Mouse (Mus musculus): ENCODE measurements around the gene Fbxw24. TPM values are rescaled to one million over a fixed set of nuclear protein-coding genes. Genes with fewer than 3 reads are reported as not detected.
"Not testable (repeated sequence)": the region's sequence is repeated elsewhere in the genome, so short reads cannot be mapped to it uniquely, and the experiment has no call there.

The Fbxw24 gene
- not detected in 2 replicates for polyA plus RNA-seq (2015; fragmentation: Nextera tagmentation; extraction: Ambion mirVana)

DNA sequence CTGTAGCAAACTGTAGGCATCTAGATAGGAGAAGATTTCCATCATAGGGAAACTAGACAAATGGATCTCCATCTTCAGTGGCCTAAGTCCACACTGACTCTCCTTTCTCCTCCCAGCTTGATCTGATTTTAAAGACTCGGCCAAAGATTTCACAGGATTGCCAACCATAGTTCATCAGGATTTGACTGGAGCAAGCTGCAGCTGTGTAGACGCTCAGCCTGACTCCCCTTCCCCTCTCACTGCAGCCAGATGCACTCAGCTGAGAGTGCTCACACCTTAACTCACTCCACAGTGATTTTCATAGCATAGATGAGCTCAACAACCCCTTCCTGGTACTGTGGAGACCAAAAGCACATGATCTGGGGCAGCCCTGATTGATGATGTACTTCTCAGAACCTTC is at the start of gene Fbxw24:
Gene Fbxw24, minus strand, starts transcription at position 101 of the 400 bp plus-strand sequence.
- not testable (repeated sequence) for ATAC-seq (ENCODE audit: insufficient number of reproducible peaks, low FRiP score, low TSS enrichment, low read depth); H3K4me2 ChIP-seq; H3K27me3 ChIP-seq; H3K9ac ChIP-seq; H3K27ac ChIP-seq; H3K36me3 ChIP-seq; H3K9me3 ChIP-seq; H3K4me1 ChIP-seq; H3K4me3 ChIP-seq
- WGBS: 81% methylated on average over 2 of the region's 2 CpGs

DNA sequence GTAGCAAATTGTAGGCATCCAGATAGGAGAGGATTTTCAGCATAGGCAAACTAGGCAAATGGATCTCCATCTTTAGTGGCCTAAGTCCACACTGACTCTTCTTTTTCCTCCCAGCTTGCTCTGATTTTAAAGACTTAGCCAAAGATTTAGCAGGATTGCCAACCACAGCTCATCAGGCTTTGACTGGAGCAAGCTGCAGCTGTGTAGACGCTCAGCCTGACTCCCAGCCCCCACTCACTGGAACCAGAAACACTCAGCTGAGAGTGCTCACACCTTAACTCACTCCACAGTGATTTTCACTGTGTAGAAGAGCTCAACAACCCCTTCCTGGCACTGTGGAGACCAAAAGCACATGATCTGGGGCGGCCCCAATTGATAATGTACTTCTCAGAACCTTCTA is 38.7 kb upstream of the Fbxw24 start, which contains the start of gene Fbxw25:
Gene Fbxw25, minus strand, starts transcription at position 101 of the 400 bp plus-strand sequence.
- ATAC-seq (ENCODE audit: insufficient number of reproducible peaks, low FRiP score, low TSS enrichment, low read depth); H3K9ac ChIP-seq; H3K36me3 ChIP-seq; H3K4me1 ChIP-seq; H3K4me3 ChIP-seq; H3K4me2 ChIP-seq; H3K27me3 ChIP-seq; H3K9me3 ChIP-seq; H3K27ac ChIP-seq: not testable (repeated sequence)
- WGBS: 68% methylated on average over 2 of the region's 2 CpGs

DNA sequence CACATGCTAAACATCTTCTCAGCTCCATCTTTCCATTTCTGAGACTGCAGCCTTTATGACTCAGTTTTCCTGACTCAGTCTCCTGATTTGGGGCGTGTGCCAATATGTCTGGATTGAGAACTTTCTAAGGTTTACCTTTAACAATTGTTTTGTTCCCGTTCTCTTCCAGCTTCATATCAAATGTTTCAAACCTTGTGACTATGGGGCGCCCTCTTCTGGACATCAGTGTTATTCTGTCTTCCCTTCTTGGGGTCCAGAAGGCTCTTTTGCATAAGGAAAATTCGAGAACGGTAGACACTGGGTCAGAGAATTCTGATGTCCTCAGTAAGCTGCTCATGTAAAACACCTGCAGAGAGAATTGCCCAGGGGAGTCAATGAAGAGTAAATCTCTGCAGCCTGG is 19.0 kb downstream of the Fbxw24 start:
- H3K9me3 ChIP-seq; H3K36me3 ChIP-seq; H3K4me1 ChIP-seq; H3K27ac ChIP-seq; ATAC-seq (ENCODE audit: insufficient number of reproducible peaks, low FRiP score, low TSS enrichment, low read depth); H3K4me2 ChIP-seq; H3K27me3 ChIP-seq; H3K9ac ChIP-seq; H3K4me3 ChIP-seq: not testable (repeated sequence)
- 43% methylated on average over 5 of the region's 5 CpGs for WGBS

DNA sequence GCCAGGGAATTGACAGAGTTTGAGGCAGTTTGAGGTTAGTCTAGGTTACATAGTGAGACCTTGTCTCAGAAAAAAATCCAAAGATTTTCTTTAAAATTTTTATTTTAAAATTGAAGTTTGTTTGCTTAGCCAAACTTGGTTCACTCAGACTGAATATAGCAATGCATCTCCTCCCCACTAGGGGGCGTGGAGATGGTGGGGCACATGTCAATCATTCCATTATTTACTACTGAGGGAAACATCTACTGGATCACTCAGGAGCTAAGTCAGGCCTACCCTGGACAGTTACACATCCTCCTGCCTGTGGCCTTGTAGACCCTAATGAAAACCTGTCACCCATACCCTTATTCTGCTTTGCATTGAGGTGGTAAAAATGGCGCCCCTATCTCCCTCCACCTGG is 23.7 kb downstream of the Fbxw24 start:
- H3K9me3 ChIP-seq: not testable (repeated sequence)
- WGBS: 55% methylated on average over 2 of the region's 2 CpGs

DNA sequence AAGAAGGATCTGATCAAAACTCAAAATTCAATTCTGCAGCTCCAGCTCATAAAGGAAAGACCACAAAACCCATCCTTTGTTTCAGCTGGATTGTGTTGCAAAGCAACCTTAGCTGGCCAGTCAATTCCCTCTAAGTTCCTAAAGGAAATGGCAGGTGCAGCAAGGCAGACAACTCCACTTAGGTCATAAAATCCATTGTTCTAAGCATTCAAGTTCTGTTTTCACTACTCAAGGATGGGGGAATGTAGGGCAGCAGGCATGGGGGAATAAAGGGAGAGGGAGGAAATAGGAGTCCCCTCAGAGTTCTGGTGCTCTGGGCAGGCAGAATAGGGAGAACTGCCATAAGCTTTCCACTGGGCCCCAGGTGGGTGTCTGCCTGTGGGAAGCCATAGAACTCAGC is 28.6 kb downstream of the Fbxw24 start:
- H3K9me3 ChIP-seq: no peaks in the 10 kb centered on the region
- no peak overlapping the region for H3K4me3 ChIP-seq
- H3K9ac ChIP-seq: no peak overlapping the region
- no peak overlapping the region for H3K4me2 ChIP-seq
- H3K4me1 ChIP-seq: no peaks in the 10 kb centered on the region
- H3K27me3 ChIP-seq: no peaks in the 10 kb centered on the region
- no peaks in the 10 kb centered on the region for H3K36me3 ChIP-seq
- H3K27ac ChIP-seq: no peak overlapping the region
- no peak for ATAC-seq (ENCODE audit: insufficient number of reproducible peaks, low FRiP score, low TSS enrichment, low read depth)

More for the DNA sequence above, 23.7 kb downstream of the Fbxw24 start:
- not testable (repeated sequence) for H3K27ac ChIP-seq; H3K4me2 ChIP-seq; ATAC-seq (ENCODE audit: insufficient number of reproducible peaks, low FRiP score, low TSS enrichment, low read depth); H3K36me3 ChIP-seq; H3K27me3 ChIP-seq; H3K4me1 ChIP-seq; H3K9ac ChIP-seq; H3K4me3 ChIP-seq

DNA sequence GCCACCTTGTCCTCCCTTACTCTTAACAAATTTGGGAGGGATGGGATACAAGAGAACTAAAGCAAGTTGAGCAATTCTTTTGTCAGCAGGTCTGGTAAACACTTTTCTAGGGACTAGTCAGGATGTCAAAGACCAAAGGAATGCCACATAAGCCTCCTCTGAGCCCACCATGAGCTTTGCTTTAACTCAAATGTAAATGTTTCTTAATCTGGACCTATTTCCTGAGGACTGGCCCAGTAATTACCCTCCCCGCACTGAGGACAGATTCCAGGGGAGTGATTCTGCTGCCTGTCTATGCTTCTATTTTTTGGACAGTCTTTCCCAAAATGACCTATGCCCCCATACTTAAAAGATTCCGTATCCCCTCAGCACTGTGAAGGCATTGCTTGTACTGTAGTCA is 31.0 kb downstream of the Fbxw24 start:
- Histone ChIP-seq H3K9me3 (no peaks in the 10 kb centered on the region), H3K27ac (no peak overlapping the region), H3K36me3 (no peaks in the 10 kb centered on the region), H3K4me3 (no peak overlapping the region), H3K4me1 (no peaks in the 10 kb centered on the region), H3K27me3 (no peaks in the 10 kb centered on the region), H3K9ac (no peak overlapping the region), H3K4me2 (no peak overlapping the region)
- ATAC-seq (ENCODE audit: insufficient number of reproducible peaks, low FRiP score, low TSS enrichment, low read depth): no peak
- 85% methylated on average over 2 of the region's 2 CpGs for WGBS

DNA sequence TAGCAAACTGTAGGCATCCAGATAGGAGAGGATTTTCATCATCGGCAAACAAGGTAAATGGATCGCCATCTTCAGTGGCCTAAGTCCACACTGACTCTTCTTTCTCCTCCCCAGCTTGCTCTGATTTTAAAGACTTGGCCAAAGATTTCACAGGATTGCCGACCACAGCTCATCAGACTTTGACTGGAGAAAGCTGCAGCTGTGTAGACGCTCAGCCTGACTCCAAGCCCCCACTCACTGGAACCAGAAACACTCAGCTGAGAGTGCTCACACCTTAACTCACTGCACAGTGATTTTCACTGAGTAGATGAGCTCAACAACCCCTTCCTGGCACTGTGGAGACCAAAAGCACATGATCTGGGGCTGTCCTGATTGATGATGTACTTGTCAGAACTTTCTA is 57.7 kb downstream of the Fbxw24 start, which contains the start of gene Fbxw15:
Gene Fbxw15, minus strand, starts transcription at position 101 of the 400 bp plus-strand sequence.
- not testable (repeated sequence) for H3K4me2 ChIP-seq; H3K36me3 ChIP-seq; H3K27me3 ChIP-seq; H3K4me1 ChIP-seq; H3K4me3 ChIP-seq; H3K27ac ChIP-seq; H3K9me3 ChIP-seq; H3K9ac ChIP-seq; ATAC-seq (ENCODE audit: insufficient number of reproducible peaks, low FRiP score, low TSS enrichment, low read depth)
- 78% methylated on average over 4 of the region's 4 CpGs for WGBS

DNA sequence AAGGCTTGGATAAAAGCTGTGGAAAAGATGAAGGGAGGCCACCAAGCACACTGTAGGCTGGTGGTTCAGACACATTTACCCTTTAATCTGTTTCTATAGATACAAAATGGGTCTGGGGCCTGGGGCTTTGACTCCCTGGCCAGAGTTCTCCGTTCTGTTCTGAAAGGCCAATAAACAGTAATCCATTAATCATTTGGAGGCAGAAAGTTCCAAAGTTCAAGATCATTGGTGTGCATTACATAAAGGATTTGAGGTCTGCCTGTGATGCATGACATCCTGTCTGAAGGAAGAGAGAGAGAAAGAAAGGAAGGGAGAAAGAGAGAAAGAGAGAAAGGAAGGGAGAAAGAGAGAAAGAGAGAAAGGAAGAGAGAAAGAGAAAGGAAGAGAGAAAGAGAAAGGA is 60.3 kb downstream of the Fbxw24 start:
- 56% methylated on average over 1 of the region's 1 CpGs for WGBS
- H3K9me3 ChIP-seq: no peaks in the 10 kb centered on the region
- no peak for ATAC-seq (ENCODE audit: insufficient number of reproducible peaks, low FRiP score, low TSS enrichment, low read depth)
- H3K4me3 ChIP-seq: no peak overlapping the region
- no peaks in the 10 kb centered on the region for H3K36me3 ChIP-seq
- H3K4me1 ChIP-seq: no peaks in the 10 kb centered on the region
- H3K27me3 ChIP-seq: no peaks in the 10 kb centered on the region
- H3K27ac ChIP-seq: no peak overlapping the region
- H3K4me2 ChIP-seq: no peak overlapping the region
- no peak overlapping the region for H3K9ac ChIP-seq

DNA sequence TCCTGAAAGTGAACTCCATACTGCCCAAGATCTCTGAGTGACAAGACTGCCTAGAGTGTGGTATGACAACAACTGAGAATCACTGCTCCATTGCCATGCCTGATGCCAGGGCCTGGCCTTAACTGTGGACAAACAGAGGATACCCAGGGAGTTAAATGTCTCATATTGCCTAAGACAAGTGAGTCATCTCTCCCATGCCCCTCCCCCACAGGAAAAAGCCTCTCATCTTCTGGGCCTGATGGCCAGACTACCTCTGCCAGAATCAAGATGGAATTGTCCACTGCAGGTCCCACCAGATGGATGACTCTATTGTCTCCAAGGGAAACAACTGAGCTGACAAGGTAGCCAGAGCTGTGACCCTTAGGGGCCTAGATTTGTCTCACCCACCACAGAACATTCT is 63.8 kb downstream of the Fbxw24 start:
- H3K9ac ChIP-seq; H3K36me3 ChIP-seq; H3K4me2 ChIP-seq; ATAC-seq (ENCODE audit: insufficient number of reproducible peaks, low FRiP score, low TSS enrichment, low read depth); H3K27ac ChIP-seq; H3K27me3 ChIP-seq; H3K4me1 ChIP-seq; H3K4me3 ChIP-seq; H3K9me3 ChIP-seq: not testable (repeated sequence)

DNA sequence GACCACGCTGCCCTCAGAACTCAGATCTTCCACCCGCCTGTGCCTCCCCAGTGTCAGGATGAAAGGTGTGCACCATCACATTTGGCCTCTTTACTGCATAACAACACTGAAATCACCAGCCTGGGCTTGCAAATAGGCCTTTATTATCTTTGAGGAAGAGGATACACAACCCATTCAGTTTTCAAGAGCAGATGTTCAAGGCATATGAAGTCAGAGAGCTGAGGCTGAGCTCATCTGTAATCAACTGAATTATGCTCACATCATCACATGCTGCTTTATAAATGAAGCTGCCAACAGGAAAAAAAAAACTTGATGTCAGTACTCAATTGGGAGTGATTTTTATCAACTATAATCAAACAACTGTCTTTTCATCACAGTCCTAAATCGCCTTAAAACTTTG is 73.4 kb downstream of the Fbxw24 start:
- Histone ChIP-seq H3K4me1 (no peaks in the 10 kb centered on the region), H3K36me3 (no peaks in the 10 kb centered on the region), H3K9ac (no peak overlapping the region), H3K27ac (no peak overlapping the region), H3K4me3 (no peak overlapping the region), H3K27me3 (no peaks in the 10 kb centered on the region), H3K9me3 (no peaks in the 10 kb centered on the region), H3K4me2 (no peak overlapping the region)
- 68% methylated on average over 3 of the region's 3 CpGs for WGBS
- ATAC-seq (ENCODE audit: insufficient number of reproducible peaks, low FRiP score, low TSS enrichment, low read depth): no peak

Other genes with a start within 250 kb of the Fbxw24 start
- gene Fbxw22, start 221.8 kb downstream of the Fbxw24 start, polyA plus RNA-seq (2015; fragmentation: Nextera tagmentation; extraction: Ambion mirVana): not detected in 2 replicates
- not detected in 2 replicates for gene Fbxw16, start 176.9 kb downstream of the Fbxw24 start, polyA plus RNA-seq (2015; fragmentation: Nextera tagmentation; extraction: Ambion mirVana)
- gene Fbxw19, start 130.2 kb downstream of the Fbxw24 start, polyA plus RNA-seq (2015; fragmentation: Nextera tagmentation; extraction: Ambion mirVana): not detected in 2 replicates
- gene Fbxw15, start 57.8 kb downstream of the Fbxw24 start, polyA plus RNA-seq (2015; fragmentation: Nextera tagmentation; extraction: Ambion mirVana): not detected in 2 replicates
- gene Fbxw25, start 38.6 kb upstream of the Fbxw24 start, polyA plus RNA-seq (2015; fragmentation: Nextera tagmentation; extraction: Ambion mirVana): not detected in 2 replicates
- gene Fbxw18, start 76.6 kb upstream of the Fbxw24 start, polyA plus RNA-seq (2015; fragmentation: Nextera tagmentation; extraction: Ambion mirVana): not detected in 2 replicates
- not detected in 2 replicates for gene Fbxw26, start 120.0 kb upstream of the Fbxw24 start, polyA plus RNA-seq (2015; fragmentation: Nextera tagmentation; extraction: Ambion mirVana)
- not detected in 2 replicates for gene Fbxw27, start 164.6 kb upstream of the Fbxw24 start, polyA plus RNA-seq (2015; fragmentation: Nextera tagmentation; extraction: Ambion mirVana)
- gene Spink8, start 186.2 kb upstream of the Fbxw24 start, polyA plus RNA-seq (2015; fragmentation: Nextera tagmentation; extraction: Ambion mirVana): 1.6 and 2.2 TPM in 2 replicates
- gene Nme6, start 206.7 kb upstream of the Fbxw24 start, polyA plus RNA-seq (2015; fragmentation: Nextera tagmentation; extraction: Ambion mirVana): 55.9 and 58.3 TPM in 2 replicates
- 2.8 and 3.3 TPM in 2 replicates for gene Camp, start 223.6 kb upstream of the Fbxw24 start, polyA plus RNA-seq (2015; fragmentation: Nextera tagmentation; extraction: Ambion mirVana)
- 25.4 and 27.1 TPM in 2 replicates for gene Cdc25a, start 249.5 kb upstream of the Fbxw24 start, polyA plus RNA-seq (2015; fragmentation: Nextera tagmentation; extraction: Ambion mirVana)

All from limb, embryonic 15.5 days (tissue).